9 mouse cellular contexts compared by ENCODE assay signal in genomic region chr17:8264638-8265037, GRCm38 (mm10). TPM values are rescaled to one million over a fixed set of nuclear protein-coding genes. Genes with fewer than 3 reads are reported as not detected.
DNase-seq lines count a peak whose midpoint lies in the region; ATAC-seq and TF ChIP-seq lines count a peak whose summit lies in the region.
"Not testable (repeated sequence)": the region's sequence is repeated elsewhere in the genome, so short reads cannot be mapped to it uniquely, and the experiment has no call there.
"Had no signal": no experiment of that assay in that cellular context is flagged by ENCODE, and none has a peak within 500 bp of the region (broad histone marks: within the 10 kb centered on the region; RNA-seq: fewer than 3 reads in every experiment).

No protein-coding gene starts in this region.

- not testable (repeated sequence) for H3K9ac ChIP-seq in forebrain, postnatal 0 days; hindbrain, embryonic 14.5 days; lung, postnatal 0 days (replicated peaks; ENCODE audit: low read depth)

- not testable (repeated sequence) for H3K36me3 ChIP-seq in forebrain, postnatal 0 days (ENCODE audit: insufficient read depth); hindbrain, embryonic 14.5 days (replicated peaks; ENCODE audit: control insufficient read depth, insufficient read depth); lung, postnatal 0 days (ENCODE audit: insufficient read depth, low read length)

- H3K4me3 ChIP-seq in forebrain, postnatal 0 days (ENCODE audit: low read depth, low read length); hindbrain, embryonic 14.5 days (replicated peaks; ENCODE audit: low read length); lung, postnatal 0 days (ENCODE audit: low read depth, low read length): not testable (repeated sequence)

- not testable (repeated sequence) for H3K4me1 ChIP-seq in forebrain, postnatal 0 days (ENCODE audit: insufficient read depth); hindbrain, embryonic 14.5 days (replicated peaks; ENCODE audit: control insufficient read depth, insufficient read depth, low read length); lung, postnatal 0 days (ENCODE audit: insufficient read depth, low read depth, low read length)

- 21% methylated on average over 7 of the region's 7 CpGs for WGBS in forebrain, postnatal 0 days
- WGBS in hindbrain, embryonic 14.5 days, result 21% methylated on average over 7 of the region's 7 CpGs
- whole genome bisulfite sequencing in lung, postnatal 0 days, result 13% methylated on average over 6 of the region's 7 CpGs

- peak; percentile 48 for DNase-seq in T-cell, adult 2 months (ENCODE audit: low spot score)
- DNase-seq in cerebellum, adult 9-11 months, result peak; percentile 60
- peak; percentile 88 for DNase-seq in forebrain, postnatal 0 days
- peak; percentile 88 for DNase-seq in hindbrain, embryonic 14.5 days (ENCODE audit: low spot score)
- DNase-seq in layer of hippocampus, adult 9-10 months (ENCODE audit: low spot score), result peak; percentile 76
- peak; percentile 85 for DNase-seq in lung, postnatal 0 days (ENCODE audit: low spot score)
- peak; percentile 84 for DNase-seq in retina, embryonic 14.5 days (ENCODE audit: low spot score)

- H3K9me3 ChIP-seq in forebrain, postnatal 0 days (ENCODE audit: low read length); hindbrain, embryonic 14.5 days (ENCODE audit: control insufficient read depth, low read length); lung, postnatal 0 days (ENCODE audit: low read length): not testable (repeated sequence)

- ATAC-seq in forebrain, postnatal 0 days, result peak; percentile 85
- ATAC-seq in hindbrain, embryonic 14.5 days (ENCODE audit: low FRiP score), result not testable (repeated sequence)
- ATAC-seq in lung, postnatal 0 days, result peak; percentile 54; the same call in 1 of the 2 replicates

- H3K27me3 ChIP-seq in forebrain, postnatal 0 days (ENCODE audit: insufficient read depth, low read length); hindbrain, embryonic 14.5 days (ENCODE audit: control insufficient read depth, insufficient read depth, low read length); lung, postnatal 0 days (replicated peaks; ENCODE audit: insufficient read depth, low read length): not testable (repeated sequence)

- peak; percentile 83 for TF ChIP-seq CTCF in forebrain, postnatal 0 days (IDR thresholded peaks at IDR 0.05; ENCODE audit: low read depth)
- TF ChIP-seq CTCF in lung, postnatal 0 days (IDR thresholded peaks at IDR 0.05), result peak; percentile 89

- H3K4me2 ChIP-seq in forebrain, postnatal 0 days (ENCODE audit: low read depth); hindbrain, embryonic 14.5 days (replicated peaks); lung, postnatal 0 days (replicated peaks; ENCODE audit: low read depth, low read length): not testable (repeated sequence)

- not testable (repeated sequence) for TF ChIP-seq EP300 in lung, postnatal 0 days (IDR thresholded peaks at IDR 0.05)

- not testable (repeated sequence) for H3K27ac ChIP-seq in forebrain, postnatal 0 days (ENCODE audit: low read depth, low read length); hindbrain, embryonic 14.5 days; lung, postnatal 0 days (ENCODE audit: low read length)

RNA-seq across cellular contexts. Expression of gene Mpc1, which starts 18.1 kb away (rescaled TPM):
- 306 and 379 TPM in 2 replicates for total RNA-seq in forebrain, postnatal 0 days (2014; rRNA removed)
- 559 and 716 TPM in 2 replicates for polyA plus RNA-seq in forebrain, postnatal 0 days (2015; fragmentation: Nextera tagmentation; extraction: Ambion mirVana)
- 380 and 389 TPM in 2 replicates for polyA plus RNA-seq in hindbrain, embryonic 14.5 days (2014; fragmentation: Nextera tagmentation; extraction: Ambion mirVana)
- 283 and 288 TPM in 2 replicates for polyA plus RNA-seq in lung, postnatal 0 days (2015; fragmentation: Nextera tagmentation; extraction: Ambion mirVana)

RNA-seq across cellular contexts. Expression of gene Ccr6, which starts 28.8 kb away (rescaled TPM):
- not detected in 2 replicates for total RNA-seq in forebrain, postnatal 0 days (2014; rRNA removed)
- polyA plus RNA-seq in forebrain, postnatal 0 days (2015; fragmentation: Nextera tagmentation; extraction: Ambion mirVana), result not detected in 2 replicates
- not detected in 2 replicates for polyA plus RNA-seq in hindbrain, embryonic 14.5 days (2014; fragmentation: Nextera tagmentation; extraction: Ambion mirVana)
- 0.38 and 0.56 TPM in 2 replicates for polyA plus RNA-seq in lung, postnatal 0 days (2015; fragmentation: Nextera tagmentation; extraction: Ambion mirVana)
- polyA plus RNA-seq: kidney, embryonic 14.5 days; midbrain, embryonic 15.5 days had no signal

RNA-seq across cellular contexts. Expression of gene Sft2d1, which starts 46.3 kb away (rescaled TPM):
- 119 and 138 TPM in 2 replicates for total RNA-seq in forebrain, postnatal 0 days (2014; rRNA removed)
- 196 and 226 TPM in 2 replicates for polyA plus RNA-seq in forebrain, postnatal 0 days (2015; fragmentation: Nextera tagmentation; extraction: Ambion mirVana)
- 152 and 175 TPM in 2 replicates for polyA plus RNA-seq in hindbrain, embryonic 14.5 days (2014; fragmentation: Nextera tagmentation; extraction: Ambion mirVana)
- 113 and 115 TPM in 2 replicates for polyA plus RNA-seq in lung, postnatal 0 days (2015; fragmentation: Nextera tagmentation; extraction: Ambion mirVana)
